Mouse (Mus musculus) embryonic facial prominence, embryonic 10.5 days (tissue): Measurements from ENCODE around the gene Cfap99. TPM values are rescaled to one million over a fixed set of nuclear protein-coding genes. Genes with fewer than 3 reads are reported as not detected.

ENCODE experiments used
- DNase-seq: peaks from one replicate; pipeline ENCODE4 v3.0.0-alpha.2; 2017; ENCODE audit warnings: low spot score
- H3K27ac ChIP-seq: fragments of 300-500 bp; sonication (generic); replicated peaks from 2 replicates; pipeline ENCODE4 v1.5.1; 2016; ENCODE audit warnings: mild to moderate bottlenecking
- H3K27me3 ChIP-seq: fragments of 300-500 bp; sonication (generic); replicated peaks from 2 replicates; pipeline ENCODE4 v1.6.1; 2016; ENCODE audit warnings: low read depth, mild to moderate bottlenecking; ENCODE audit not compliant: poor library complexity, severe bottlenecking
- H3K36me3 ChIP-seq: fragments of 300-500 bp; sonication (generic); replicated peaks from 2 replicates; pipeline ENCODE4 v1.6.1; 2016; ENCODE audit warnings: mild to moderate bottlenecking, moderate library complexity
- H3K4me1 ChIP-seq: fragments of 300-500 bp; sonication (generic); 2 replicates; pipeline ENCODE4 v1.6.1; 2016
- H3K4me3 ChIP-seq: fragments of 300-500 bp; sonication (generic); 2 replicates; pipeline ENCODE4 v1.5.1; 2016; ENCODE audit warnings: mild to moderate bottlenecking, moderate library complexity
- H3K9me3 ChIP-seq: fragments of 300-500 bp; sonication (generic); 2 replicates; pipeline ENCODE4 v1.6.1; 2016; ENCODE audit warnings: mild to moderate bottlenecking
- WGBS: fragments of 180-500 bp; shearing (Covaris S2); methylation state at CpG from one replicate; pipeline ENCODE4 v1.1.7; 2016; 5-methylcytosine and 5-hydroxymethylcytosine counted together
- polyA plus RNA-seq: library from polyadenylated mRNA; unstranded; fragments of >200 nt; fragmentation: Nextera tagmentation; extraction: Ambion mirVana; gene quantifications from 2 replicates; pipeline ENCODE4 v1.2.1, GENCODE M21; 2016

Gene Cfap99
- polyA plus RNA-seq, 1 experiment from 2014 or later, result not detected

DNA sequence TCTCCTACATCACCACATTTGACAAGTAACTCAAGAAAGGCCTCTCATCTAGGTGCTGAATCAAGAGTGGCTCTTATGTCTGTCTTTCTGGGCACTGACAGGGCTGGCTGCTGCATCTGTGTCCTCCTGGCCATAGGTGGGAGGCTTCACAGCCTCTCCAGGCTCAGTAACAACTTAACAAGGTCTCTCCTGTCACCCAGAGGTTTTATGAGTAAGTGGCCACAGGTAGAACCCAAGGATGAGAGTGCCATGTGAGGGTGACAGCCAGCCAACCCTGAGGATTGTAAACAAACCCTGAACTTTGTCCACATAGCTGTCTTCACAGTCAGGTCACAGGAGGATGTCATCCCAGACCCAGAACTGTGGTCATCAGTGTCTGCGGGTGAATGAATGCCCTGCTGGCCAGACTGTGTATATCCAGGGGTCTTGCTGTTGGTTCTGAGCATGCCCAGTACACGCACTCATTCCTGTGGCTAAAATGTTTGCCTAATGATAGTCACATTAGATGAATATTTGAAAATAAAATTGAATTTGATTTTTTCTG lies 31.2 kb downstream of the Cfap99 start:
- no peak for DNase-seq
- Histone ChIP-seq H3K9me3 (no peaks in the 10 kb centered on the region), H3K27ac (no peak overlapping the region), H3K27me3 (no peaks in the 10 kb centered on the region), H3K36me3 (no peaks in the 10 kb centered on the region), H3K4me1 (no peaks in the 10 kb centered on the region), H3K4me3 (no peak overlapping the region)
- WGBS, result 71% methylated on average over 2 of the region's 2 CpGs

DNA sequence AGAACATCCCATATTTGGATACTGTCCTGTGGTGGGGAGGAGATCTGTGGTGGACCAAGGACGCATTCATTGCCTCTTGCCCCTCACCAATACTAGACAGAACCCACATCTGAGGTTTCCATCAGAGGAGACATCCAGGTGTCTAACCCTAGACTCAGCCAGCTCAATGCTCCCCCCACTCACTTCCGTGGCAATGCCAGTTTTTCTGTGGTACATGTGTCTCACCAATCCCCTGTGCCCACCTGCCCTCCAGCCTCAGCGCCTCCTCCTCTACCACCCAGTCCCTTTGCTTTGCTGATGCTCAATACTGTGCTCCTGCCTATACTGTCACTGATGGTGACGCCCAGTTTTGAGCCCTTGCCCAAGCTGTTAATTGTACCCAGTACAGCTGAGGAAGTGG lies 32.8 kb downstream of the Cfap99 start:
- no peaks in the 10 kb centered on the region for H3K36me3 ChIP-seq
- WGBS, result 89% methylated on average over 4 of the region's 4 CpGs
- H3K27ac ChIP-seq, result no peak overlapping the region
- H3K4me1 ChIP-seq, result peaks cover 4% of the 10 kb centered on the region
- DNase-seq, result no peak
- no peak overlapping the region for H3K4me3 ChIP-seq
- no peaks in the 10 kb centered on the region for H3K9me3 ChIP-seq
- H3K27me3 ChIP-seq, result peaks cover 4% of the 10 kb centered on the region; the same call in 1 of the 2 replicates

DNA sequence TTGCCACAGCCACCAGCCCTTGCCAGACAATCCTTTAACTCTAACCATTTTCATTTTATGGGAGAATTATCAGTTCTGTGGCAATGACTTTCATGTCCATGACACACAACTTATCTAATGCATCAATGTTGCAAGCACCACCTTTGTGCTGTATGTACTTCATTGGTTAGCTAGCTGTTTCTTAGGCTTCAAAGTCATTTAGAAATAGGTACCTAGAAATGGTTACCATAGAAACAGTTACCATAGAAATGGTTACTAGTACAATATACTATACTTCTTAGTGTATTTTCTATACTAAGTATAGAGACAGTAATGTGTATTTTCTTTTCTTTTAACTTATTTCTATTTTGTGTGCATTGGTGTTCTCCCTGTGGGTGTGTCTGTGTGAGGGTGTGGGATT lies 36.9 kb downstream of the Cfap99 start:
- Histone ChIP-seq H3K36me3 (no peaks in the 10 kb centered on the region), H3K27me3 (peaks cover 17% of the 10 kb centered on the region; the same call in 1 of the 2 replicates), H3K9me3 (0 out of 2 replicates have a peak, but pooled peaks cover under 1% of the 10 kb centered on the region), H3K4me1 (peaks cover 16% of the 10 kb centered on the region), H3K4me3 (no peak overlapping the region), H3K27ac (no peak overlapping the region)
- DNase-seq, result no peak

DNA sequence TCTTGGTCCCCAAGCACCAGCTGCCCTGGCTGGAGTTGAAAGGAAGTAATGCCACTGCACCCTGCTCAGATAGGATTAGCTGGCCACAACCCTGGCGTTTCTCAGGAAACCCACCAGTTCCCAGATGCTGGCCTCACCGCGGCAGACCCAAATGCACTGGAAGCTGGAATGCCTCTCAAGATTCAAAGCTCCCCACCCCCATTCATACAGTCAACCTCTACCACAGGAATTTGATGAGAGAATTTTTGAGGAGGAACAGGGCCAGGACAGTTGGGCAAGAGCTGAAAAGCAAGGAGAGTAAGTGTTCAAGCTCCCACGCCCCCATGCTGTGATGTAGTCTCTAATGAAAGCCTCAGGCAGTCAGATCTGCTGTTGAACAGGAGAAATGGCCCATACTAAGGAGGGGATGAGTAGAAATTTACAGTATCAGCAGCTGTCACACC lies 37.9 kb downstream of the Cfap99 start:
- Histone ChIP-seq H3K4me1 (peaks cover 16% of the 10 kb centered on the region), H3K27me3 (peaks cover 17% of the 10 kb centered on the region; the same call in 1 of the 2 replicates), H3K36me3 (no peaks in the 10 kb centered on the region), H3K9me3 (0 out of 2 replicates have a peak, but pooled peaks cover 3% of the 10 kb centered on the region), H3K27ac (peak overlapping the region; percentile 84), H3K4me3 (peak overlapping the region; percentile 55; the same call in 1 of the 2 replicates)
- peak; percentile 16 for DNase-seq
- 24% methylated on average over 4 of the region's 4 CpGs for WGBS

DNA sequence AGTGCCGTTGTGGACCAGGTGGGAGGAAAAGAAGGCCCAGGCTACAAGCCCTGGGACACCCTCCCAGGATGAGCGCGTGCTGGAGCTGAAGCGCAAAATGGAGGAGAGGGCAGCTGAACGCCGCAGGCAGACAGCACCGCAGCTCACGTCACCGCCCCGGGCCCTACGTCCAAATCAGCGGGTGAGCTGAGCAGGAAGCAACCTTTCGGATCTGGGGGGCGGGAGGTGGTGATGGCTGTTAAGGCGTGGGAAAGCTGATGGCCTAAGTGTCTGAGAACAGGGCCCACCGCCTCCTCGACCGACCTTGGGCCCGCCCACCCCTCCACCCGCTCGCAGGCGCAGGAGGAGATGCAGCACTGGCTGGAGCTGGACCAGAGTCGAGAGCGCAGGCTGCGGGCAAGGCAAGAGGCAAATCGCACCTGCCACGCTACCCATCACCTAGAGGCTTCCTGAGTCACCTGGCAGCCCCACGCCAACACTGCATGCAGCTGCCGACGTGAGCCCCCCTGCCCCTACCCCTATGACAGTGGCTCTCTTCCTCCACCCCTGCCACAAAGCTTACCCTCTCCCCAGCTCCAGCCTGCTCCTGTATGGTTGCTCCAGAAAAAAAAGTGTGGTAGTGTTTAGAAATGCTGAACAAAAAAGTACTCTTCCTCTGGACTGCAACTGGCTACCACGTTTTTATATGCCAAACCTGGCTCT lies 38.6 kb downstream of the Cfap99 start:
- peak; percentile 68 for DNase-seq
- Histone ChIP-seq H3K4me3 (peak overlapping the region; percentile 55), H3K4me1 (peaks cover 16% of the 10 kb centered on the region), H3K36me3 (no peaks in the 10 kb centered on the region), H3K27me3 (peaks cover 17% of the 10 kb centered on the region; the same call in 1 of the 2 replicates), H3K9me3 (0 out of 2 replicates have a peak, but pooled peaks cover 3% of the 10 kb centered on the region), H3K27ac (peak overlapping the region; percentile 84)
- WGBS, result 12% methylated on average over 31 of the region's 31 CpGs

DNA sequence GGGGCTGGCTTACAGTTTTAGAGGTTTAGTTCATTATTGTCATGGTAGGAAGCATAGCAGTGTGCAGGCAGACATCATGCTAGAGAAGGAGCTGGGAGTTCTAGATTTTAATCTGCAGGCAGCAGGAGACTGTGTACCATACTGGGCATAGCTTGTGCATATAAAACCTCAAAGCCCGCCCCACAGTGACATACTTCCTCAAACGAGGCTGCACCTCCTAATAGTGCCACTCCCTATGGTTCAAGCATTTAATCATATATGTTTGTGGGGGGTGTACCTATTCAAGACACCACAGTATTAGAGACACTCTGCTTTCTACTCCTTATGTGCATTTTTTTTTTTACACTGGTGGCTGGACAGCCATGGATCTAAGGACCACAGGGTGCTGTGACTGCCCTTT lies 41.7 kb downstream of the Cfap99 start:
- 0 out of 2 replicates have a peak, but pooled peaks cover 3% of the 10 kb centered on the region for H3K9me3 ChIP-seq
- DNase-seq, result no peak
- 87% methylated on average over 2 of the region's 2 CpGs for WGBS

DNA sequence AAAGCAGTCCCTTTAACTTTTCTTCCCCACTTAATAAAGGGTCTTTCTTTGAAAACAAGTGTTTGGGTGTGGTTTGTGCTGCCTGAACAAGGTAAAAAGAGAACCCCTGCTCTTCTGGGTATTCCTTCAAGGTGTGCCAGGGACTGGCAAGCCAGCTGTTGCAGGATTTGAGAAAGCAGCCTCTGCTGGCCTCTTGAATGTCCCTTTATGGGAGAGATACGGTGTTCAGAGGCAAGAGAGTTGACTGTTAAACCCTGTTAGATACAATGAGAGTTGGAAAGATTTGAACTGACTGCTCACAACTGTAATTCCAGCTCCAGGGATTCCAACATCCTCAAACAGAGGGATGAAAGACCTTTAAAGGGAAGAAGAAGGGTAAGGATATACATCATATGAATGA lies 45.7 kb downstream of the Cfap99 start:
- Histone ChIP-seq H3K4me3 (no peak overlapping the region), H3K27ac (no peak overlapping the region), H3K27me3 (no peaks in the 10 kb centered on the region), H3K4me1 (peaks cover 20% of the 10 kb centered on the region), H3K9me3 (0 out of 2 replicates have a peak, but pooled peaks cover 3% of the 10 kb centered on the region), H3K36me3 (peaks cover 10% of the 10 kb centered on the region)
- DNase-seq, result no peak
- WGBS, result 86% methylated on average over 1 of the region's 1 CpGs

More for the DNA sequence above, 41.7 kb downstream of the Cfap99 start:
- Histone ChIP-seq H3K4me3 (no peak overlapping the region), H3K4me1 (peaks cover 17% of the 10 kb centered on the region), H3K36me3 (no peaks in the 10 kb centered on the region), H3K27me3 (peaks cover 17% of the 10 kb centered on the region; the same call in 1 of the 2 replicates), H3K27ac (no peak overlapping the region)

DNA sequence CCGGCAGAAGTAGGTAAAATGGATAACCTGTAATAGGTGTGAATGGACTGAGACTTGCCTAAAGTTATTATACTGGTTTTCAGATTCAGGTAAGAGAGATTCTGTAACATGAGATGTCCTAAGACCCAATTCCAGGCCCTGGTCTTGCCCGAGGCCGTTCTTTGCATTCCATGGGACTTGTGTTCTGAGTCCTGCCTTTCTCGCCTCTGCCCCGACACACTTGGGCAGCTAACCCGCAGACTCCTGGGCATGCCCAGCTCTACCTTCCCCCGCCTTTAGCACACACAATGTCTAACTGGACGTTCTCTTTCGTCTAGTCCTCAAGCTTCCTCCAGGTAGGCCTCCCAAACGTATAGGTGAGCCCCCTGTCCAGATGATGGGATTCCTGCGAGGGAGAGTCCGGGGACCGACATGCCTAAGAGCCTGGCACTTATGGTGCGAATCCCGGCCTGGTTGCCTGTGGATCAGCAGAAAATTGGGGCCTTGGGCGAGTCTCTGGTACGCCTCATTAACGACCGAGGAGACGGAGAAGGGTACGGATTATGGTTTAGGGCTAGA lies 47.2 kb downstream of the Cfap99 start:
- Histone ChIP-seq H3K27ac (peak overlapping the region; percentile 99), H3K4me1 (peaks cover 20% of the 10 kb centered on the region), H3K9me3 (no peaks in the 10 kb centered on the region), H3K4me3 (peak overlapping the region; percentile 97), H3K27me3 (no peaks in the 10 kb centered on the region), H3K36me3 (peaks cover 24% of the 10 kb centered on the region)
- DNase-seq, result peak; percentile 68
- WGBS, result 2% methylated on average over 21 of the region's 21 CpGs

DNA sequence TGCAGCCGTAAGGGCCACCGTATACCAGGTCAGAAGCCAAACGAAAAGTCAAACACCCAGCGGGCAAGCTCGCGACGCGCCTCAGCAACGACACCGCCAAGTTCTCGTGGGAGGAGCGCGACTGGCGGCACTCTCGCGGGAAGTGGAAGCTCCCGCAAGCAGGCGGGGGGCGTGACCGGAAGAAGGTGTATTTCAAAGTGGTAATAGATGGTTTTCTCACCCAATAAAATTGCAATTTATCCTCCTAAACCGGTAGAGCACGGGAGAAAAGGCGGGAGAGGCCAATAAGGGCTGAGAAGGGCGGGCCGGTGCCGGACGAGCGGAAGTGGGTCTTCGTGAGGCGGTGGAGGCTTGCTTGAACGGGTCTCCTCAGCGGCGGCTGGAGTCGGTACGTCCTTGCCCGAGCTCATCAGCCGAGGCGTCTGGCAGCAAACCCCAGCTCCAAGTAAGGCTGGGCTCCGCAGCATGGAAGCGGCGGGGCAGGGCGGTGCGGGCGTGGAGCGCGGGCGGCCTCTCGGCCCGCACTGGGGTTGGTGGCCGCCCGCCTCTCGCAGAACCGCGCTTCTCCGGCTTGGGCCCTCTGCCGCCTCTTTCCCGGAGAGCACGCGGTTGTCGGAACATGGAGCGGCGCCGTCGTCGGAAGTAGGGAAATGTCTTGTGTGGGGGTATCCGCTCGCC lies 47.8 kb downstream of the Cfap99 start, which contains the start of gene Rnf4:
TSS of gene Rnf4 (plus strand) at position 193 of the 678 bp plus-strand sequence.
- WGBS, result under 1% methylated on average over 67 of the region's 67 CpGs

DNA sequence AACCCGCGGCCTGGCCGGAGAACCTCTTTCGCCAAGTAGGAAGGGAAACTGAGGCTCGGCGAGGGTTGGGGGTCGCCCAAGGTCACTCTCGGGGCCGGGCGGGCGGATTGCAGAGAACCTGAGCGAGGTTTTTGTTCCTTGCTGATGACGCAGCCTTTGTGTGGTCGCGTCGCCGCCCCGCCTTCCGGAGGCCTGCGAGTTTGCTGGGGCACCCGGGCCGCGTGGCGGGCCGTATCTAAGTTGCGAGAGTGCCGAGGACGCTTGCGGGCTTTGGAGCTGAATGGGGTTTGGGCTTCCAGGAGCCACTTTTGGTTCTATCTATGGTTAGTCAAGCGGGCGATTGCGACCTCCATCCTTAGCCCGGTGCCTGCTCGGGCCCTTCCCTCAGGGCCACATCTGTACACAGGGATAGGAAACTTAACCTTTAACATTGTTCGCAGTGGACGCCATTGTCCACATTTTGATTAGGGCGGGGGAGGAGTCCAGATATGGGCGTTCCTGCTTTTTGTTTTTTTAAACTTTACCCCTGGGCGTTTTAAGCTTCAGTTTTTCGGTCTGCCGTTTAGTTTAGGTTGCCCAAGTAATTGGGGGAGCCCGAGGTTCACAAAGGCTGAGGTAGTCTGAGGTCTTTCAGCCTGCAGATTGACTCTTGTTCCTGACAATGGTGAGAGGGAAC lies 48.5 kb downstream of the Cfap99 start:
- WGBS, result under 1% methylated on average over 42 of the region's 42 CpGs

More for the DNA sequence above, 47.8 kb downstream of the Cfap99 start, which contains the start of gene Rnf4:
- Histone ChIP-seq H3K4me1 (peaks cover 20% of the 10 kb centered on the region), H3K9me3 (no peaks in the 10 kb centered on the region), H3K27ac (peak within 1 kb of the TSS; percentile 99), H3K4me3 (peak within 1 kb of the TSS; percentile 97), H3K36me3 (peaks cover 24% of the 10 kb centered on the region), H3K27me3 (no peaks in the 10 kb centered on the region)
- DNase-seq, result peak; percentile 98

DNA sequence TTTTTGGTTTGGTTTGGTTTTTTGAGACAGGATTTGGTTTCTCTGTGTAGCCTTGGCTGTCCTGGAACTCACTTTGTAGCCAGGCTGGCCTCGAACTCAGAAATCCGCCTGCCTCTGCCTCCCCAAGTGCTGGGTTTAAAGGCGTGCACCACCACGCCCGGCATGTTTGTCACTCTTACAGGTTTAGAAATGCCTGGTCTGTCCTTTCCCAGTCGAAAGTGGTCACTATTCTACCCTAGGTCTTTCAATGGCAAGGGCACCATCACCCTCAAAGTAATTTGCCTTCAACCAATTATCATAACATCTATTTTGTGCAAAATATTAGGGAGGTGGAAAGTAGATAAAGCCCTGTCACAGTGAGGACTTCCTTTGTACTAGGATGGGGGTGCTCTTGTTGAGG lies 51.8 kb downstream of the Cfap99 start:
- Histone ChIP-seq H3K4me3 (no peak overlapping the region), H3K27me3 (no peaks in the 10 kb centered on the region), H3K4me1 (peaks cover 17% of the 10 kb centered on the region), H3K27ac (no peak overlapping the region), H3K9me3 (no peaks in the 10 kb centered on the region), H3K36me3 (peaks cover 57% of the 10 kb centered on the region)
- 96% methylated on average over 6 of the region's 6 CpGs for WGBS
- no peak for DNase-seq

More for the DNA sequence above, 48.5 kb downstream of the Cfap99 start:
- peaks cover 25% of the 10 kb centered on the region for H3K36me3 ChIP-seq
- peak; percentile 81 for DNase-seq
- H3K27me3 ChIP-seq, result no peaks in the 10 kb centered on the region
- H3K4me1 ChIP-seq, result peaks cover 20% of the 10 kb centered on the region
- no peaks in the 10 kb centered on the region for H3K9me3 ChIP-seq
- peak overlapping the region; percentile 99 for H3K27ac ChIP-seq
- H3K4me3 ChIP-seq, result peak overlapping the region; percentile 97
